Mouse (Mus musculus): ENCODE data around the gene Agpat4. TPM values are rescaled to one million over a fixed set of nuclear protein-coding genes. Genes with fewer than 3 reads are reported as not detected.

The Agpat4 gene
- polyA plus RNA-seq, 1 experiment from 2014 or later = 19.6 TPM

GRCm38 (mm10) chr17:12207022-12207548, 88.6 kb downstream of the Agpat4 start:
- peaks cover 7% of the 10 kb centered on the region; the same call in 1 of the 2 replicates for H3K36me3 ChIP-seq (ENCODE audit: control insufficient read depth, insufficient read depth, low read length)
- H3K9me3 ChIP-seq (ENCODE audit: control insufficient read depth, low read length) = no peaks in the 10 kb centered on the region
- 12% methylated on average over 1 of the region's 1 CpGs for WGBS
- ATAC-seq (ENCODE audit: low read depth) (no peak), DNase-seq (ENCODE audit: low spot score) (no peak)
- H3K4me3 ChIP-seq (ENCODE audit: low read depth, low read length) = no peak overlapping the region
- H3K27me3 ChIP-seq (replicated peaks; ENCODE audit: control insufficient read depth, insufficient read depth, low read length) = no peaks in the 10 kb centered on the region
- peak overlapping the region; percentile 12; the same call in 1 of the 2 replicates for H3K27ac ChIP-seq (replicated peaks; ENCODE audit: low read depth, low read length)
- H3K4me1 ChIP-seq (ENCODE audit: control insufficient read depth, insufficient read depth, low read length) = peaks cover 45% of the 10 kb centered on the region
- no peak overlapping the region for H3K9ac ChIP-seq (ENCODE audit: low read depth, low read length)
- no peak overlapping the region for H3K4me2 ChIP-seq (ENCODE audit: low read depth, low read length)

- Histone ChIP-seq H3K27me3 (replicated peaks; ENCODE audit: control insufficient read depth, insufficient read depth, low read length) (no peaks in the 10 kb centered on the region), H3K9me3 (ENCODE audit: control insufficient read depth, low read length) (no peaks in the 10 kb centered on the region), H3K9ac (ENCODE audit: low read depth, low read length) (no peak overlapping the region), H3K27ac (replicated peaks; ENCODE audit: low read depth, low read length) (no peak overlapping the region), H3K36me3 (ENCODE audit: control insufficient read depth, insufficient read depth, low read length) (peaks cover 29% of the 10 kb centered on the region), H3K4me3 (ENCODE audit: low read depth, low read length) (no peak overlapping the region), H3K4me1 (ENCODE audit: control insufficient read depth, insufficient read depth, low read length) (peaks cover 34% of the 10 kb centered on the region), H3K4me2 (ENCODE audit: low read depth, low read length) (no peak overlapping the region)
- WGBS = 77% methylated on average over 4 of the region's 4 CpGs
- DNase-seq (ENCODE audit: low spot score) = no peak
- ATAC-seq (ENCODE audit: low read depth) = no peak
Measured at GRCm38 (mm10) chr17:12209481-12209880, 91.0 kb downstream of the Agpat4 start.

GRCm38 (mm10) chr17:12210544-12211132, 92.1 kb downstream of the Agpat4 start:
- peaks cover 25% of the 10 kb centered on the region for H3K4me1 ChIP-seq (ENCODE audit: control insufficient read depth, insufficient read depth, low read length)
- DNase-seq (ENCODE audit: low spot score) = peak; percentile 81
- no peak overlapping the region for H3K9ac ChIP-seq (ENCODE audit: low read depth, low read length)
- H3K27me3 ChIP-seq (replicated peaks; ENCODE audit: control insufficient read depth, insufficient read depth, low read length) = no peaks in the 10 kb centered on the region
- ATAC-seq (ENCODE audit: low read depth) = peak; percentile 41; the same call in 1 of the 2 replicates
- no peak overlapping the region for H3K4me3 ChIP-seq (ENCODE audit: low read depth, low read length)
- no peaks in the 10 kb centered on the region for H3K9me3 ChIP-seq (ENCODE audit: control insufficient read depth, low read length)
- peaks cover 30% of the 10 kb centered on the region for H3K36me3 ChIP-seq (ENCODE audit: control insufficient read depth, insufficient read depth, low read length)
- WGBS = 39% methylated on average over 8 of the region's 8 CpGs
- H3K27ac ChIP-seq (replicated peaks; ENCODE audit: low read depth, low read length) = no peak overlapping the region
- no peak overlapping the region for H3K4me2 ChIP-seq (ENCODE audit: low read depth, low read length)

GRCm38 (mm10) chr17:12211890-12212289, 93.4 kb downstream of the Agpat4 start:
- 91% methylated on average over 11 of the region's 11 CpGs for WGBS
- Histone ChIP-seq H3K27ac (replicated peaks; ENCODE audit: low read depth, low read length) (no peak overlapping the region), H3K4me1 (ENCODE audit: control insufficient read depth, insufficient read depth, low read length) (peaks cover 14% of the 10 kb centered on the region), H3K4me3 (ENCODE audit: low read depth, low read length) (no peak overlapping the region), H3K9ac (ENCODE audit: low read depth, low read length) (no peak overlapping the region), H3K27me3 (replicated peaks; ENCODE audit: control insufficient read depth, insufficient read depth, low read length) (no peaks in the 10 kb centered on the region), H3K9me3 (ENCODE audit: control insufficient read depth, low read length) (no peaks in the 10 kb centered on the region), H3K36me3 (ENCODE audit: control insufficient read depth, insufficient read depth, low read length) (peaks cover 42% of the 10 kb centered on the region), H3K4me2 (ENCODE audit: low read depth, low read length) (no peak overlapping the region)
- ATAC-seq (ENCODE audit: low read depth) = no peak
- no peak for DNase-seq (ENCODE audit: low spot score)

GRCm38 (mm10) chr17:12212341-12212740, 93.8 kb downstream of the Agpat4 start:
- H3K27ac ChIP-seq (replicated peaks; ENCODE audit: low read depth, low read length) = no peak overlapping the region
- DNase-seq (ENCODE audit: low spot score) (no peak), ATAC-seq (ENCODE audit: low read depth) (no peak)
- H3K4me1 ChIP-seq (ENCODE audit: control insufficient read depth, insufficient read depth, low read length) = peaks cover 10% of the 10 kb centered on the region; the same call in 1 of the 2 replicates
- WGBS = 91% methylated on average over 6 of the region's 6 CpGs
- H3K27me3 ChIP-seq (replicated peaks; ENCODE audit: control insufficient read depth, insufficient read depth, low read length) = no peaks in the 10 kb centered on the region
- no peak overlapping the region for H3K4me2 ChIP-seq (ENCODE audit: low read depth, low read length)
- peaks cover 47% of the 10 kb centered on the region for H3K36me3 ChIP-seq (ENCODE audit: control insufficient read depth, insufficient read depth, low read length)
- no peaks in the 10 kb centered on the region for H3K9me3 ChIP-seq (ENCODE audit: control insufficient read depth, low read length)
- H3K4me3 ChIP-seq (ENCODE audit: low read depth, low read length) = no peak overlapping the region
- H3K9ac ChIP-seq (ENCODE audit: low read depth, low read length) = no peak overlapping the region

GRCm38 (mm10) chr17:12213430-12213829, 94.9 kb downstream of the Agpat4 start:
- Histone ChIP-seq H3K9ac (ENCODE audit: low read depth, low read length) (no peak overlapping the region), H3K27me3 (replicated peaks; ENCODE audit: control insufficient read depth, insufficient read depth, low read length) (no peaks in the 10 kb centered on the region), H3K4me1 (ENCODE audit: control insufficient read depth, insufficient read depth, low read length) (no peaks in the 10 kb centered on the region), H3K9me3 (ENCODE audit: control insufficient read depth, low read length) (no peaks in the 10 kb centered on the region), H3K4me2 (ENCODE audit: low read depth, low read length) (no peak overlapping the region), H3K27ac (replicated peaks; ENCODE audit: low read depth, low read length) (no peak overlapping the region), H3K36me3 (ENCODE audit: control insufficient read depth, insufficient read depth, low read length) (peaks cover 58% of the 10 kb centered on the region), H3K4me3 (ENCODE audit: low read depth, low read length) (no peak overlapping the region)
- no peak for ATAC-seq (ENCODE audit: low read depth)
- no peak for DNase-seq (ENCODE audit: low spot score)
- WGBS = 85% methylated on average over 8 of the region's 8 CpGs

GRCm38 (mm10) chr17:12216224-12216623, 97.7 kb downstream of the Agpat4 start:
- Histone ChIP-seq H3K27me3 (replicated peaks; ENCODE audit: control insufficient read depth, insufficient read depth, low read length) (no peaks in the 10 kb centered on the region), H3K4me1 (ENCODE audit: control insufficient read depth, insufficient read depth, low read length) (no peaks in the 10 kb centered on the region), H3K4me3 (ENCODE audit: low read depth, low read length) (no peak overlapping the region), H3K27ac (replicated peaks; ENCODE audit: low read depth, low read length) (no peak overlapping the region), H3K4me2 (ENCODE audit: low read depth, low read length) (no peak overlapping the region), H3K36me3 (ENCODE audit: control insufficient read depth, insufficient read depth, low read length) (peaks cover 85% of the 10 kb centered on the region), H3K9ac (ENCODE audit: low read depth, low read length) (no peak overlapping the region), H3K9me3 (ENCODE audit: control insufficient read depth, low read length) (no peaks in the 10 kb centered on the region)
- 69% methylated on average over 6 of the region's 6 CpGs for WGBS
- DNase-seq (ENCODE audit: low spot score) (no peak), ATAC-seq (ENCODE audit: low read depth) (no peak)

GRCm38 (mm10) chr17:12221926-12222325, 103.4 kb downstream of the Agpat4 start:
- WGBS = 64% methylated on average over 6 of the region's 6 CpGs
- Histone ChIP-seq H3K4me2 (ENCODE audit: low read depth, low read length) (no peak overlapping the region), H3K4me1 (ENCODE audit: control insufficient read depth, insufficient read depth, low read length) (no peaks in the 10 kb centered on the region), H3K27me3 (replicated peaks; ENCODE audit: control insufficient read depth, insufficient read depth, low read length) (no peaks in the 10 kb centered on the region), H3K9me3 (ENCODE audit: control insufficient read depth, low read length) (no peaks in the 10 kb centered on the region), H3K27ac (replicated peaks; ENCODE audit: low read depth, low read length) (no peak overlapping the region), H3K36me3 (ENCODE audit: control insufficient read depth, insufficient read depth, low read length) (peaks cover 57% of the 10 kb centered on the region), H3K9ac (ENCODE audit: low read depth, low read length) (no peak overlapping the region), H3K4me3 (ENCODE audit: low read depth, low read length) (no peak overlapping the region)
- DNase-seq (ENCODE audit: low spot score) (no peak), ATAC-seq (ENCODE audit: low read depth) (no peak)

- ATAC-seq (ENCODE audit: low read depth) = no peak
- H3K27me3 ChIP-seq (replicated peaks; ENCODE audit: control insufficient read depth, insufficient read depth, low read length) = no peaks in the 10 kb centered on the region
- WGBS = 48% methylated on average over 5 of the region's 5 CpGs
- H3K27ac ChIP-seq (replicated peaks; ENCODE audit: low read depth, low read length) = no peak overlapping the region
- no peak overlapping the region for H3K4me3 ChIP-seq (ENCODE audit: low read depth, low read length)
- H3K9ac ChIP-seq (ENCODE audit: low read depth, low read length) = no peak overlapping the region
- no peak for DNase-seq (ENCODE audit: low spot score)
- H3K36me3 ChIP-seq (ENCODE audit: control insufficient read depth, insufficient read depth, low read length) = peaks cover 56% of the 10 kb centered on the region
- no peak overlapping the region for H3K4me2 ChIP-seq (ENCODE audit: low read depth, low read length)
- no peaks in the 10 kb centered on the region for H3K9me3 ChIP-seq (ENCODE audit: control insufficient read depth, low read length)
- no peaks in the 10 kb centered on the region for H3K4me1 ChIP-seq (ENCODE audit: control insufficient read depth, insufficient read depth, low read length)
Measured at GRCm38 (mm10) chr17:12223682-12224081, 105.2 kb downstream of the Agpat4 start.
